Mouse (Mus musculus) heart, postnatal 0 days (tissue): ENCODE data around the gene Dicer1.

ENCODE experiments used
- CTCF ChIP-seq: IDR thresholded peaks from 2 replicates; pipeline ENCODE4 v1.5.1; 2016; ENCODE audit warnings: antibody characterized with exemption, control low read depth, low read depth
- EP300 ChIP-seq: IDR thresholded peaks from 2 replicates; pipeline ENCODE4 v1.6.1; 2016; ENCODE audit warnings: antibody characterized with exemption, low read depth

- no peak for TF ChIP-seq CTCF
- no peak for TF ChIP-seq EP300
Measured at GRCm38 (mm10) chr12:104688870-104689269, 62.9 kb downstream of the Dicer1 start.
